ENCODE assay signal across 16 mouse cellular contexts in genomic region chr4:125560806-125561205, GRCm38 (mm10).
"Had no signal": no experiment of that assay in that cellular context is flagged by ENCODE, and none has a peak within 500 bp of the region (broad histone marks: within the 10 kb centered on the region; RNA-seq: fewer than 3 reads in every experiment).

No protein-coding gene starts in this region.

- H3K4me3 ChIP-seq: kidney, embryonic 15.5 days; left cerebral cortex, adult 2 months; limb, embryonic 10.5 days; liver, embryonic 15.5 days; midbrain, embryonic 15.5 days; myocyte had no signal

- DNase-seq: kidney, adult 2 months; kidney, postnatal 25 days; lung, adult 2 months; lung, postnatal 36 days; right cerebral cortex, adult 18-20 months; right cerebral cortex, postnatal 25 days; thymus, postnatal 4 days had no signal

- H3K4me2 ChIP-seq: kidney, embryonic 15.5 days; liver, embryonic 11.5 days; liver, embryonic 15.5 days; midbrain, embryonic 15.5 days had no signal

- H3K4me1 ChIP-seq: liver, embryonic 15.5 days had no signal

- H3K27me3 ChIP-seq: liver, embryonic 15.5 days; midbrain, embryonic 15.5 days had no signal

- ATAC-seq: lung, postnatal 0 days; midbrain, embryonic 15.5 days had no signal

- H3K9me3 ChIP-seq: kidney, embryonic 15.5 days; limb, embryonic 10.5 days; liver, embryonic 15.5 days; midbrain, embryonic 15.5 days had no signal

- H3K36me3 ChIP-seq: kidney, embryonic 15.5 days; limb, embryonic 10.5 days; liver, embryonic 15.5 days; midbrain, embryonic 15.5 days had no signal

- H3K9ac ChIP-seq: kidney, embryonic 15.5 days; liver, embryonic 15.5 days; midbrain, embryonic 15.5 days had no signal

- H3K27ac ChIP-seq: kidney, embryonic 15.5 days; left cerebral cortex, adult 2 months; limb, embryonic 10.5 days; liver, embryonic 15.5 days; midbrain, embryonic 15.5 days; stomach, postnatal 0 days had no signal
